Mouse (Mus musculus): ENCODE data around the gene Hadha. TPM values are rescaled to one million over a fixed set of nuclear protein-coding genes. Genes with fewer than 3 reads are reported as not detected.

Gene Hadha
- polyA plus RNA-seq, 1 experiment: 65.9 TPM

DNA sequence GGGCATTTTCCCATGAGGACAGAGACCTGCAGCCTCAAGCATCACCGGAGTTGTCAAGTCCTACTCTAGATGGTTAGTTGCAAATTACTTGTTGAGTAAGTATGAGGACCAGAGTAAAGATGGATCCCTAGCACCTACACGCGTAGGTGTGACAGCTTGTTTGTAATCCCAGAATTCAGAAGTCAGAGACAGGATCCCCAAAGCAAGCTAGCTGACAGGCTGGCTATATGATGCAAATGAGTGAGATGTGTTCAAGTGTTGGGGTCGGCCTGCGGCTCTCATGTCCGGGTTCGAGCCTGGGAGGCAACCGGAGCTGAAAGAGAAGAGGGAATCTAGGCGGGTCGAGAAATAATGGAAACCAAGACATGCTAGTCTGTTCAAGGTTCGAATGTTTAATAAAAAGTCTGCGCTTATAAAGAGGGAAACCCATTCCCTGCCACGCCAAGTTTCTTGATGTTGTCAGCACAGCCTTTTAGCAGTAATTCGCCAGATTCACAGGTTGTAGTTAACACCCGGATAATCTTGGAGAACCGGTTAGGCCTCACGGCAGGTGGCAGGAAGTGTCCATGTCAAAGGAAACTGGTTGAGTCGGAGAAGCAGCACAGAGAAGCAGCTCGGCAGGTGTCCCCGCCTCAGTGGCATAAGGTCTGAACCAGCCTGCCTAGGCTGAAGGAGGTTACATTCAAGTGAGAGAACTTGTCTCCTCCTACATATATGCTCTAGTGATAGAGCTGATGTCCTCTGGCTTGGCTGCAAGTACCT lies 18.1 kb upstream of the Hadha start:
- Histone ChIP-seq H3K79me2 (ENCODE audit: control insufficient read depth, insufficient read depth) (no peaks in the 10 kb centered on the region), H3K36me3 (ENCODE audit: control insufficient read depth, insufficient read depth) (peaks cover 39% of the 10 kb centered on the region), H3K4me3 (ENCODE audit: insufficient read depth, poor library complexity, severe bottlenecking) (no peak overlapping the region), H3K79me3 (ENCODE audit: low read depth) (no peaks in the 10 kb centered on the region), H3ac (ENCODE audit: control insufficient read depth, insufficient read length, low read depth) (no peak overlapping the region), H3K27me3 (ENCODE audit: control insufficient read depth, insufficient read depth, insufficient read length) (no peaks in the 10 kb centered on the region)
- TF ChIP-seq MYOD1 (IDR thresholded peaks at IDR 0.05; ENCODE audit: control insufficient read depth, insufficient read length, low read depth) (no peak), CEBPB (IDR thresholded peaks at IDR 0.05; ENCODE audit: low read depth) (no peak), FOSL1 (IDR thresholded peaks at IDR 0.05; ENCODE audit: insufficient read depth, low read length, poor library complexity, severe bottlenecking) (no peak), USF1 (IDR thresholded peaks at IDR 0.05; ENCODE audit: low read depth) (no peak), MYOG (IDR thresholded peaks at IDR 0.05; ENCODE audit: control insufficient read depth, extremely low read depth, insufficient read length) (no peak), CTCF (IDR thresholded peaks at IDR 0.05; ENCODE audit: control insufficient read depth, insufficient read depth, insufficient read length) (no peak), MAX (IDR thresholded peaks at IDR 0.05) (no peak)

DNA sequence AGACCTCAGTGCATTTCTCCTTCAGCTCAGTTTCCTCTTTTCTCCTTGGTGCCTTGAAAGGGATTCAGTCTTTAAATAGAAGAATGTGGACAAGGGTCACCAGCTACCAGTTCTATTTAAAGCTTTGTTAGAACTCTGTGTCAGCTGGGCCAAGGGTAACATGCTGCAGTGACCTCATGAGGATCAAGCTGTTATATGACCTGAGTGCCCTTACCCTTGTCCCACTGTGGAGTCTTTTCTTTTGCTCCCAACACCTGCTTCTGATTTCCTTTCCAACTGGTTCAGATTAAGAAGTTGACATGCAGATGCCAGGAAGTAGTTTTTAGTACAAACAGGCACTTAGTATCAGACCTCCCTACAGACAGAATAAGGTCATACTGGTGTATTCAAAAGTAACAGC lies 17.2 kb upstream of the Hadha start:
- Histone ChIP-seq H3K27me3 (ENCODE audit: control insufficient read depth, insufficient read depth, insufficient read length) (no peaks in the 10 kb centered on the region), H3ac (ENCODE audit: control insufficient read depth, insufficient read length, low read depth) (no peak overlapping the region), H3K4me3 (ENCODE audit: insufficient read depth, poor library complexity, severe bottlenecking) (no peak overlapping the region), H3K36me3 (ENCODE audit: control insufficient read depth, insufficient read depth) (peaks cover 34% of the 10 kb centered on the region), H3K79me2 (ENCODE audit: control insufficient read depth, insufficient read depth) (no peaks in the 10 kb centered on the region), H3K79me3 (ENCODE audit: low read depth) (no peaks in the 10 kb centered on the region)
- TF ChIP-seq USF1 (IDR thresholded peaks at IDR 0.05; ENCODE audit: low read depth) (no peak), MYOD1 (IDR thresholded peaks at IDR 0.05; ENCODE audit: control insufficient read depth, insufficient read length, low read depth) (no peak), CEBPB (IDR thresholded peaks at IDR 0.05; ENCODE audit: low read depth) (no peak), MYOG (IDR thresholded peaks at IDR 0.05; ENCODE audit: control insufficient read depth, extremely low read depth, insufficient read length) (no peak), MAX (IDR thresholded peaks at IDR 0.05) (no peak), FOSL1 (IDR thresholded peaks at IDR 0.05; ENCODE audit: insufficient read depth, low read length, poor library complexity, severe bottlenecking) (no peak), CTCF (IDR thresholded peaks at IDR 0.05; ENCODE audit: control insufficient read depth, insufficient read depth, insufficient read length) (no peak)

DNA sequence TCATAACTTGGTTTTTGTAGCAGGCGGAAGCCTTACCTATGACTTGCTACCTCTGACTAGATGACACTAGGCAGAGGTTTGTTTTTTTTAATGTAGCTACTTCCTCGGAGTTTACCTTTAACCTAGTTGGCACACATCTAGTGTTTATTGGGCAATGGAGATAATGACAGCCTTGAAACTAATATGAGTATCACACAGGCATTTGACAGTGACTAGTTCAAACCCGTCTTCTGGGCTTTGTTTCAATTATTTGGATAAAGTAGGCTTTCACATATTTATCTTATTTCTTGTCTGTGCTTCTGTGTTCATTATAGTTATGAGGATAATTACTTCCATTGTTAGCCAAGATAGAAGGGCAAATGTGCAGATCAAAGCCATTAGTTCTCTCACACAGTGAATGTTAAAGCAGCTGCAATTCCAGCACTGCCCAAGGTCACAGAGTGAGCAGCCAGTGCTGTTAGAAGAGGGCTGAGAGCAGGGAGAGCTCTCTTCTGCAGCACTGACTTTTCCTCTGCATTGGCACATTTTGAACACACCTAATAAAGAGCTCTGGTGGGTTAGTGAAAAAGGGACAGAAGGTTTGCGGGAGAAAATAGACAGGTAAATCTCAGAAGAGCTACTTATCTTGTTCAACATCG lies 15.5 kb upstream of the Hadha start:
- Histone ChIP-seq H3K79me3 (ENCODE audit: low read depth) (no peaks in the 10 kb centered on the region), H3K27me3 (ENCODE audit: control insufficient read depth, insufficient read depth, insufficient read length) (no peaks in the 10 kb centered on the region), H3K79me2 (ENCODE audit: control insufficient read depth, insufficient read depth) (no peaks in the 10 kb centered on the region), H3ac (ENCODE audit: control insufficient read depth, insufficient read length, low read depth) (no peak overlapping the region), H3K4me3 (ENCODE audit: insufficient read depth, poor library complexity, severe bottlenecking) (no peak overlapping the region), H3K36me3 (ENCODE audit: control insufficient read depth, insufficient read depth) (peaks cover 26% of the 10 kb centered on the region)
- TF ChIP-seq FOSL1 (IDR thresholded peaks at IDR 0.05; ENCODE audit: insufficient read depth, low read length, poor library complexity, severe bottlenecking) (no peak), MYOD1 (IDR thresholded peaks at IDR 0.05; ENCODE audit: control insufficient read depth, insufficient read length, low read depth) (no peak), USF1 (IDR thresholded peaks at IDR 0.05; ENCODE audit: low read depth) (no peak), MYOG (IDR thresholded peaks at IDR 0.05; ENCODE audit: control insufficient read depth, extremely low read depth, insufficient read length) (no peak), CEBPB (IDR thresholded peaks at IDR 0.05; ENCODE audit: low read depth) (no peak), MAX (IDR thresholded peaks at IDR 0.05) (no peak), CTCF (IDR thresholded peaks at IDR 0.05; ENCODE audit: control insufficient read depth, insufficient read depth, insufficient read length) (no peak)

DNA sequence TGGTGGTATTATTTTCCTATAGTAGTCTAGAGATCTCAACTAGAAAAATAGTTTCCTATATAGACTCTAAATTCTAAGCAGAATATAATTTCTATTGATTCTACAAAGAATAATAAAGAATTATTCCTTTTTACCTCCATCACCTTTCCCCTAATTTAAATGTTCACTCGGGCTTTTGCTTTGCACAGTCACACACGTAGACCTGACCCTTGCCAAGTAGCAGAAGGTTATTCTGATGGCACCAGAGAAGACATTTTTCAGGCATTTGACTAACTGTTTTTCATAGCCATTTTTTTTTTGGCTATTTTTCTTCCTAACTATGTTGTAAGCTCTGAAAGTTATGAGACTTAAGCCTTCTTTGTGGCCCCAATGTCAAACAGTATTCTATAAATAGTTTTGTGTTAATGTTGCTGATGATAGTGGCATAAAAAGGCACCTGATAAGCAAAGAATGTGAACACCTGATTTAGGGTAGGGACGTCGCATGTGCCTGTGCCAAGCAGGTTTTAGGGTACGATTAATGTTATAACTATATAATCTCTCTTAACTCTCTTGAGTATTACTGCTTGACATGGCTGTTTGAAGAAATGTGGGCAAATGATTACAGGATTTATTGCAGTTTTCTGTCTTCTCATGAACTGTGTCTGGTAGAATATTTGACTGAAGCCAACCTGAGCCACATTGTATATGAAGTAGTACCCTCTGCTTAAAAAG lies 10.4 kb upstream of the Hadha start:
- Histone ChIP-seq H3K79me3 (ENCODE audit: low read depth) (peaks cover 2% of the 10 kb centered on the region), H3K79me2 (ENCODE audit: control insufficient read depth, insufficient read depth) (peaks cover 17% of the 10 kb centered on the region), H3K36me3 (ENCODE audit: control insufficient read depth, insufficient read depth) (peaks cover 9% of the 10 kb centered on the region), H3K4me3 (ENCODE audit: insufficient read depth, poor library complexity, severe bottlenecking) (no peak overlapping the region), H3K27me3 (ENCODE audit: control insufficient read depth, insufficient read depth, insufficient read length) (no peaks in the 10 kb centered on the region), H3ac (ENCODE audit: control insufficient read depth, insufficient read length, low read depth) (no peak overlapping the region)
- no peak for TF ChIP-seq CTCF (IDR thresholded peaks at IDR 0.05; ENCODE audit: control insufficient read depth, insufficient read depth, insufficient read length)
- TF ChIP-seq FOSL1 (IDR thresholded peaks at IDR 0.05; ENCODE audit: insufficient read depth, low read length, poor library complexity, severe bottlenecking): no peak
- no peak for TF ChIP-seq CEBPB (IDR thresholded peaks at IDR 0.05; ENCODE audit: low read depth)
- TF ChIP-seq MYOD1 (IDR thresholded peaks at IDR 0.05; ENCODE audit: control insufficient read depth, insufficient read length, low read depth): no peak
- TF ChIP-seq USF1 (IDR thresholded peaks at IDR 0.05; ENCODE audit: low read depth): no peak
- TF ChIP-seq MAX (IDR thresholded peaks at IDR 0.05): no peak

DNA sequence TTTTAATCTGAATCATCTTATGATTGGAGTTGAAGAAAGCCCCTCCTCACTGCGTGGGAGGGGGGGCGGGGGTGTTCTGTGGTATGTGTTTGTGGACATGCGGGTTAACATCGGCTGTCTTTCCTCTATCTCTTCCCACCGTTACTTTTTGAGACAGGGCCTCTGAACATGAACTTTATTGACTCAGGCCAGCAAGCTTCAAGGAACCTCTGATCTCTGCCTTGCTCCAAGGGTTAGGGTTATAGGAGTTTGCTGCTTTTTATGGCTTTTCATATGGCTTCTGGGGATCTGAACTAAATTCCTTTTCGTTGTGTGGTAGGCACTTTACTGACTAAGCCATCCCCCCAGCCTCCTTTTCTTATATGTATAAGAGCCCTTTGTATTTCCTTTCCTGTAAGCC lies 7.4 kb upstream of the Hadha start:
- Histone ChIP-seq H3ac (ENCODE audit: control insufficient read depth, insufficient read length, low read depth) (no peak overlapping the region), H3K36me3 (ENCODE audit: control insufficient read depth, insufficient read depth) (no peaks in the 10 kb centered on the region), H3K27me3 (ENCODE audit: control insufficient read depth, insufficient read depth, insufficient read length) (no peaks in the 10 kb centered on the region), H3K4me3 (ENCODE audit: insufficient read depth, poor library complexity, severe bottlenecking) (no peak overlapping the region), H3K79me2 (ENCODE audit: control insufficient read depth, insufficient read depth) (peaks cover 47% of the 10 kb centered on the region), H3K79me3 (ENCODE audit: low read depth) (peaks cover 9% of the 10 kb centered on the region)
- TF ChIP-seq MYOD1 (IDR thresholded peaks at IDR 0.05; ENCODE audit: control insufficient read depth, insufficient read length, low read depth) (no peak), CTCF (IDR thresholded peaks at IDR 0.05; ENCODE audit: control insufficient read depth, insufficient read depth, insufficient read length) (no peak), USF1 (IDR thresholded peaks at IDR 0.05; ENCODE audit: low read depth) (no peak), FOSL1 (IDR thresholded peaks at IDR 0.05; ENCODE audit: insufficient read depth, low read length, poor library complexity, severe bottlenecking) (no peak), CEBPB (IDR thresholded peaks at IDR 0.05; ENCODE audit: low read depth) (no peak), MAX (IDR thresholded peaks at IDR 0.05) (no peak), MYOG (IDR thresholded peaks at IDR 0.05; ENCODE audit: control insufficient read depth, extremely low read depth, insufficient read length) (no peak)

Measured in C2C12 (cell line).